Mouse (Mus musculus) c-Kit-positive CD71-positive TER-119-positive erythroid progenitor cells, embryonic 14.5 days (primary cell): ENCODE results near the gene Cryzl2.

Experiments used
- DNase-seq: peaks from one replicate; pipeline ENCODE4 v3.0.0-alpha.2; 2013; ENCODE audit warnings: low spot score

Gene Cryzl2

DNA sequence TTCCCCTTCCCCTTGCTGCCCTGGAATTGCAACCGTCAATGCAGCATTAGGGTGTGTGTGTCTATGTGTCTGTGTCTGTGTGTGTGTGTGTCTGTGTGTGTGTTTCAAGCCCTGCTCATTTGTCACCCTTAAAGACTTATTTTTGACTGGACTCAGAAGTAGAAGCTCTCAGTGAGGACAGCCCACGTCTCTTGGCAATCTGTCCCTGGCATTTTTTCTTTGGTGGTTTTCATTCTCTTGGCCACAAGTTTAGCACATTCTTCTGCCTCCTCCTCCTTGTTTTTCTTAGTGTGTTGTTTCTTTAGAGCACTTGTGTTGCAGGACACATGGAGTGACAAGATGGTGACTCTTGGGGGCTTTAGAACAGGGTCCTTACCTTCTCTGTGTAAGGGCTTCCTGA is 17.9 kb downstream of the Cryzl2 start:
- DNase-seq = no peak

DNA sequence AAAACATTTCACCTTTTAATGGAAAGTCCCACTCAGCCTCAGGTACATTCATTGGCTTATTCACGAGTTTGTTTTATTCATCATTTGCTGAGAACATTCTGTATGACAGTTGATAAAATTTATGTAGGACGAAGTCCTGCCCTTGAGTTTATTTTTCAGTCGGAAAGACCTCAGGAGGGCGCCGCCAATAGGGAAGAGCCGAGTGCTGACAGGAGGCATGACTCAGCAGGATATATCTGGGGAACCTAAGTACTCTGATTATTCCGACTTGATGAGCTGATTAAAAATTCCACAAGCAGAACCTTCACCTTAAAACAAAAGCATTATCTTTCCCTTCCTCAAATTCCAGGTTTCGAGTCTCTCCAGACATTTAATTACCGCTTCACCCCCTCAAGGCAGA is 21.7 kb downstream of the Cryzl2 start:
- no peak for DNase-seq

- DNase-seq = no peak
Observed at GRCm38 (mm10) chr1:157480901-157481300, 22.5 kb downstream of the Cryzl2 start.

DNA sequence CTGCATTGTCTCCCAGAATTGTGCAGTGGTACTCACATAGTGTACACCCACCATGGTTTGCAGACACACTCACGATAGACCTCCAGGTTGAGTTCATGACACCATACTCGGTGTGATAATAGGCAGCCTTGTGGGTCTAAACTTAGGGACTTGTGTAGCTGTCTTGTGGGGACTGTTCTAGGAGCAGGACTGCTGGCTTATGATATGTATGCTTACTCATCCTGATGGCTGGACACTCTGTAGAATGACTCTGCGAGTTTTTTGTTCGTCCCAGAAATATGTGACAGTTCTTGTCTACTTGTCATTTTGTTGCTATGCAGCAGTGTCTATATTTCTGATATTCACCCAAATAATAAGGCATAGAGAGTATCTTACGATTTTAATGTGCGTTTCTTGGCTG is 23.3 kb downstream of the Cryzl2 start:
- no peak for DNase-seq

DNA sequence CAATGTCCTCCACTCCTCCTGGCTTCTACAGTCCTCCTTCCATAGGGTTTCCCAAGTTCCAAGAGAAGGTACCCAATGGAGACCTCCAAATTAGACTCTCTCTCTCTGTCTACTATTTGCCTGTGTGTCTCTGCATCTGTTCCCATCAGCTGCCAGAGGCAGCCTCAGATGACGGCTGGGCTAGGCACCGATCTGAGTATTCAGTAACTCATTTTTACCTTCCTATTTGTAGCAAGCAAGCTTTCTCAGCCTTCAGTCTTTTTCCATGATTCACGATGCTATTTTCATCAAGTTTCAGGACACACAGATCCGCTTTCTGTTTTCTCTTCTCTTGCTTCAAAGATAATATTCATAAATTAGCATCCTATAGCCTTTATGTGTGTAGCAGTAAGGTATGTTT is 25.8 kb downstream of the Cryzl2 start:
- DNase-seq = no peak

GRCm38 (mm10) chr1:157500657-157501056 is 42.3 kb downstream of the Cryzl2 start:
- no peak for DNase-seq

DNA sequence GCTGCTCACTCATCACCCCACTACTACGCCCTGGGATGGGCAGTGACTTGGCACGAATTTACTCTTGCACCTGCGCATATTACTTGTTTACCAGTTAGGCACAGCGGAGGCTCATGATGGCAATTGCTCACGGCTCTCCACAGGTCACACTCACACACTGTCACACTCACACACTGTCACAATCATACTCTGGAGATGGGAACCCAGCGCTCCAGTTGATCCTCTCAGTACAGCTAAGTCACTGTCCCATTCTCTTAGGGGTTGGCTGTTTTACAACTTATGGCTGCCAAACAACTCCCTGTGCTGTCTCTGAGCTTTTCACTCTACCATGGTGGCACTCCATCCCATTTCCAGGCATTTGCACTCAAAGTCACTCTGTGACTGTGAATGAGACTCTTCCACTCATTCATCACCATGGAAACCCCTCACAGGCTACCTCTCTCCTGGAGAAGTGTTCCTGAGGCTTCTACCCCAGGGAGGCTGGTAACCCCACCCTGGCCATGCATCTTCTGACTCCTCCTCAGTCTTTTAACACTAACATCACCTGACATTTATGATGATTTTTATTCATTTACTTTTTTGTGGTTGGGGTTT is 43.1 kb downstream of the Cryzl2 start:
- DNase-seq = no peak

GRCm38 (mm10) chr1:157503071-157503470 is 44.7 kb downstream of the Cryzl2 start:
- no peak for DNase-seq

GRCm38 (mm10) chr1:157506522-157506921 is 48.1 kb downstream of the Cryzl2 start, which contains the start of gene Sec16b:
TSS of gene Sec16b (plus strand) at chr1:157506728.
- no peak for DNase-seq

- no peak for DNase-seq
Observed at GRCm38 (mm10) chr1:157506995-157507595, 48.7 kb downstream of the Cryzl2 start.

- DNase-seq = no peak
Observed at GRCm38 (mm10) chr1:157507814-157508213, 49.4 kb downstream of the Cryzl2 start.

- no peak for DNase-seq
Observed at GRCm38 (mm10) chr1:157512690-157513448, 54.5 kb downstream of the Cryzl2 start.

DNA sequence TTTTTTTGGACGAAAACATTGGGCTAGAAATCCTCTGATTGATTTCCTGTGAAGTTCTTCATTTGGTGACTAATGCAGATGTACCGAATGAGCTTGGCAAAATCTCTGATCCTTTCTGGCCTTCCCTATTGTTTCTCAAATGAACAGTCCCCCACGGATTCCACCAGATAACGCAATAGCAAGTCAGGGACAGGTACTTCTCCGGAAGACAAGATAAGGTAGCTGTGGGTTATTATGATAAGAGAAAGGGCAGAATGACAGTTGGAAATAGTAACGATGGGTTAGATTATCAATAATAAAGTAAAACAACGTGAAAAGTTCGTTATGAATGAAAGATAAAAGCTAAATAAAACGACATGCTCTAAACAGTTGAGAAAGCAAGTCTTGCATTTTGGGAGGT is 55.2 kb downstream of the Cryzl2 start:
- DNase-seq = no peak

DNA sequence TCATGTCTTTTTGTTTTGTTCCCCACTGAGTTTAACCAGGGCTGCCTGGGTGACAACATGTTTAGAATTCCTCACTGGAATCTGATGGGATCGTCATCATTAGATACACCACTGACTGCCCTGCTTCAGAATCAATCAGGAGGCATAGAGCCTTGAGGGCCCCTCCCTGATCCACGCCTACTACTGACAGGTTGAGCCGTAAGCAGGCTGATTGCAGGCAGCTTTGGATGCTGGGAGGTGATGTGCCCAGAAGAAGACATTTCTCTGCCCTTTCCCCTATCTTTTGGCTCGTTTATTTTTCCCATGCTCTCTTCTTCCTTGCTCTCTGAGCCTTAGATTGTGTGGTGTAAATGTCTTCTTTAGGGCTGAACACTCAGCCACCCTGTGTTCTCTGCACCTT is 55.9 kb downstream of the Cryzl2 start:
- DNase-seq = no peak

GRCm38 (mm10) chr1:157516838-157517808 is 58.7 kb downstream of the Cryzl2 start:
- DNase-seq = no peak

DNA sequence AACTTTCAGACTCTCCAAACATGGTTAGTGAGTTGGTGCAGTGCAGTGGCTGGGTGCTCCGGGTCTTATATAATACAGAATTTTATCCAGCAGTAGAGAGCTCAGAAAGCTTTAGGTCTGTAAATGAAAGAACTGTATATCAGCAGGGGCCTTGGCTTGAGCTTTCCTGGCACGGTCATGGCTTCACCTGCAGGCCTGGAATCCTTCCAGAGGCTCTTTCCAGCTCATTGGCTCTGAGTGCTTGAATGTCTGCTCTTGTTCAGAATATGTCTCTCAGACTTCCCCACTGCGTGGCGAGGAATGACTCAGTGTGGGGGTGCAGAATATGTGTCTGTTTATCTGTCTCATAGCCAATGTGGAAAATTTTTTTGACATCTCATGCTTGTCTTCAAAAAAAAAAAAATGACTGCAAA is 59.7 kb downstream of the Cryzl2 start:
- DNase-seq = no peak

DNA sequence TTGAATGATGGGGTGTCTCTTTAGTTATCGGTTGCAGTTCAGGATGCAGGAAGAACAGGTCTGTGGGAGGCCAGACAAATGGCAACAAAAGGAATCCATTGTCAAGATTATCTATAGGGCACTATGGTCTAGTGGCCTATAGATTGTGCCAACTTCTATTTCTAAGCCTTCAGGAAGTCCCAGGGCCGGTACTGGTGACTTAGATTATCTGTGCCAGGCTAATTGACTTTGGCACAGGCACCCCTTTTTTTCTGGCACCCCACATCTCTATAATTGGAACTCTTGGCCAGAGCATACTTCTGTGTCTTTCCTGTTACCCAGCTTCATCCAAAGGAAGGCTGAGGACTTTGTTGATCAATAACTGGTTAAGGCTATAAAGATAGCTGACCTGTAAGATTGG is 61.0 kb downstream of the Cryzl2 start:
- no peak for DNase-seq

DNA sequence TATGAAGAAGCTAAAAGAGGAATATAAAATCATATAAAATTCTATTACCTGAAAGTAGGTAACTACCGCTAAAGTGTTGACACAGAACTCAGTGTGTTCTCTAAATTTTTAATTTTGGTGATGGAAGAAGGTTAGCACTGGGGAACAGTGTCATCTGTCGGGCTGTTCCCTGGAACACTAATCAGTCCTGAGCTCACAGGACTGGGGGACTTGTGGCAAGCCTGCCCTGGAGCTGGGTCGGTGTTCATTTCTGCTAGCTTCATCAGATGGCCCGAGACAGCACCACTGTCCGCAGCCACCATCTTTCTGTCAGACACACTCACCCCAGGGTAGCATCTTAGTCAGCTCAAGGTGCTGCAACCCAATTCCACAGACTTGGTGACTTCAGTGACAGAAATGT is 63.9 kb downstream of the Cryzl2 start:
- DNase-seq = no peak

GRCm38 (mm10) chr1:157524775-157525174 is 66.4 kb downstream of the Cryzl2 start:
- DNase-seq = no peak

- DNase-seq = no peak
Observed at GRCm38 (mm10) chr1:157525692-157526354, 67.4 kb downstream of the Cryzl2 start.

DNA sequence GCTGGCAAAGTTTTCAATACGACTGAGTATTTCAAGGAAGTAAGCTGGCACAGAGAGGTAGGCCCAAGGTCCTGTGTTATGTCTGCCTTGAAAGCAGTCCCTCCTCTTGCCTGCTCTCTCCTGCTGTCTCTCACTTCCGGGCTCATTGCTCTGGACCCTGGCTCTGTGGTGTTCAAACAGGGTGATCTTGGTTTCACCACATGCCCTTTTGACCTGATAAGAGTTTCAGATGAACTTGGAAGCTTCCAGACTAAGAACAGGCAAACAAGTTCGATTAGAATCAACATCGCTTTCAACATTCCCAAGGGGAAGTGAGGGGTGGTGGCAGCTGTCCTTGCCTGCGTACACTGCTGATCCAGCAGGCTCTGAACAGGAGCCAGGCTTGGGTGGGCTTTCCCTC is 68.2 kb downstream of the Cryzl2 start:
- no peak for DNase-seq
